Mouse (Mus musculus): ENCODE results near the gene Scd1.
"Not testable (repeated sequence)": the region's sequence is repeated elsewhere in the genome, so short reads cannot be mapped to it uniquely, and the experiment has no call there.

Scd1 gene

DNA sequence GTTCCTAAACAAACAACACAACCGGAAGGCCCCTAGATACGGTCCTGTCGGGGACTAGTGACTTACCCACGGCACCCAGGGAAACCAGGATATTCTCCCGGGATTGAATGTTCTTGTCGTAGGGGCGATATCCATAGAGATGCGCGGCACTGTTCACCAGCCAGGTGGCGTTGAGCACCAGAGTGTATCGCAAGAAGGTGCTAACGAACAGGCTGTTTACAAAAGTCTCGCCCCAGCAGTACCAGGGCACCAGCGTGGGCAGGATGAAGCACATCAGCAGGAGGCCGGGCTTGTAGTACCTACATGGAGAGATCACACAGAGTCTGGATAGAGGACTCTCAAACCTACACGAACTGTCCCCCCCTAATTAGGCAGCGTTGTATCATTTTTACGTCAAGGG, 7.6 kb downstream of the Scd1 start:
- in situ Hi-C loops (cut with MboI, MseI), result no loop called here

DNA sequence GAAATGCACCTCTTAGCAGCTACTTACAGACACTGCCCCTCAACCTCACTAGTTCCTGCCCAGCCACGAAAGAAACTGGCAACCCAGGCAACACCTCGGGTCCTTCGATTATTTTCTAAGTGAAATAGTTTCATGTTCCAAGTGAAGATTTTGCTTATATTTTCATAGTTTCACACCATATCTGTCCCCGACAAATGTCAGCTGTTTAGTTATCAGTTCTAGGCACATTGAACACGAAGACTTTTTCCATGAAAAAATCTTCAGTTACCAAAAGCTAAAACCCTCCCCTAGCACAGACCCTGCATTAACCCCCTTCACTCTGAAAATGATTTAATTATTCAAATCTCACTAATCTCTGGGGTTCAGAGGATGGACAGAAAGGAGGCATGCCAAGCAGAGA, 10.9 kb downstream of the Scd1 start:
- in situ Hi-C loops (cut with MboI, MseI), result no loop called here

DNA sequence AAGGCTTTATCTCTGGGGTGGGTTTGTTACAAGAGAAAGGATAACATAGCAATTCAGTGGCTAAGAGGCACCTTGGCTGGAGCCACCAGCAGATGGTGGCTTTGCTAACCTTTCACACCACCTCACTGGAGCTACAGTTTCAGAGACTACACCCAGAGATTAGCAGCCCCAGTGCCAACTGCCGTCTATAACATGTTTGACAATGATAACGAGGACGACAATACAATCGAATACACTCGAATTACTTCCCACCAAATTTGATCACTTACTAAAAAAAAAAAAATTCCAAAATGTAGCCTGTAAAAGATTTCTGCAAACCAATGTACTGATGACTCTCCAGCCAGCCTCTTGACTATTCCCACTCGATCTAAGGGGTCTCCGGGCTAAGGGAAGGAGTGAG, 12.7 kb downstream of the Scd1 start:
- in situ Hi-C loops (cut with MboI, MseI), result no loop called here

DNA sequence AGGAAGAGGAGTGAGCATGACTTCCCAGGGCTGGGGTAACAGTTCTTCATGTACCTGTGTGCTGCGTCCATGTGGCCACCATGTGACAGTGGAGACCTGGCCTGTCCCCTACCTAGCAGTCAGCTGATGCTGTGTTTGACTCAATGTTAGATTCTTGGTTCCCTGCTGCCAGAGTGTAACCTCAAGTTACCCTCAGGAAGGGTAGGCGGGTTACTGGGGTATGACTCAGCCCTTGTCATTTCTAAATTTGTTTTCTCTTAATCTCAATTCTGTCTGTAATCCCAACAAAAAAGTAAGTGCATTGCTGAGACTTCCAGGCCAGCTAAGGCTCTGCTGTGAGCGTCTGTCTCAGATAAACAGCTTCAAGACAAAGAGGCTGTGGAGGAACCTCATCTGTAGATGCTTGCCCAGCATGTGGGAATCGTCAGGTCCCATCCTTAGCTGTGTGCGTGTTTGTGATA, 13.7 kb downstream of the Scd1 start:
- in situ Hi-C loops (cut with MboI, MseI), result no loop called here

DNA sequence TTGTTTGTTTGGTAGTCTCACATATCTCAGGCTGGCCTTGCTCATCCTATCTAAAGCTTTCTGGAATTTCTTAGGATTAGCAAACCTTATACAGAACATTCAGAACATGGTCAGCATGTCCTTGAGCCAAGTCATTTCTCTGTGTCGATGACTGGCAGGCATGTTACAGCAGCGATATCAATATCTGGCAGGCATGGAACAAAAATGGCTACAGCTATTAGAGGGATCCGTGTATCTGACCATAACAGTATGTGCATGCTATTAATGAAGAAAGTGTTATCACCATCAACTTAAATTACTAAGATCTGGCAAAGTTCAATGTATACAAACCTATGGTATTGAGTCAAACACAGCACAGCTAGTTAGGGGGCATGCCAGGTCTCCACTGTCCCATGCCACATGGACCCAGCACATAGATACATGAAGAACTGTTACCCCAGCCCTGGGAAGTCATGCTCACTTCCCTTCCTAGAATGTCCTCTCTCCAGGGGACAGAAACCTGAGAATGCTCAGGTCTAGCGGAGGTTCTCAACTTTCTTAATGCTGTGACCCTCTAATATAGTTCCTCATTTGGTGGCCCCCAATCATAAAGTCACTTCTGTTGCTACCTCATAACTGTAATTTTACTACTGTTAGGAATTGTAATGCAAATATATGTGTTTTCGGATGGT, 15.2 kb downstream of the Scd1 start:
- in situ Hi-C loops (cut with MboI, MseI), result no loop called here

DNA sequence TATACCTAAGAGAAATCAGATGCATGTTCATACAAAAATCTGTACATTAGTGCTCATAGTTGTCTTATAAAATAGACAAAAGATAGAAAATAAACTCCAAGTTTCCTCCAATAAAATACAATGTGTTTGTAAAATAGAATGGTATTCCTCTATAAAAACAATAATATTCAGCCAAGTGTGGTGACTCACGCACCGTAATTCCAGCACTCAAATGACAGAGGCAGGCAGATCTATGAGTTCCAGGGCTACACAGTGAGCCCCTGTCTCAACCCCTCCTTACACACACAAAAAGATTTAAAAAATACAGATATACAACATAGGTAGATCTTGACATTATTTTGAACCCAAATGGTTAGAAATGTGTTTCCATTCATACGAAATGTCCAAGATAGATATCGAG, 15.8 kb downstream of the Scd1 start:
- in situ Hi-C loops (cut with MboI, MseI), result no loop called here

DNA sequence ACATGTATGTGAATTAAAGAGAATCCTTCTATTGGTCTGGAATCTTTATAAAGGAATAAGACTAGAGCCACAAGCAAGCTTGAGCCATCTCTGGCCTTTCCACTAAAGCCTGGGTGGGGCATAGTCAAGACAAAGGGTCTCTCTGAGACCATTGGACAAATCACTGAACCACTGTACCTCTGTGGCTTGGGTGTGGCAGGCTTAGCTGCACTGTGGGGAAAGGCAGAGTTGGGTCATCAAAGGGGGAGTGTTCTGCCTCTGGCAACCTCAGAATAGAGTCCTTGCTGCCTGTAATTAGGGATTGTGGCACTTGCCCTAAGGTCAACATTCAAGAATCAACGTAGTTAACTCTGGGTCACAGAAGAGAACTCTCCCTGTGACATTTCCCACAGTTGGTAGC, 18.2 kb downstream of the Scd1 start:
- in situ Hi-C loops (cut with MboI, MseI), result no loop called here

DNA sequence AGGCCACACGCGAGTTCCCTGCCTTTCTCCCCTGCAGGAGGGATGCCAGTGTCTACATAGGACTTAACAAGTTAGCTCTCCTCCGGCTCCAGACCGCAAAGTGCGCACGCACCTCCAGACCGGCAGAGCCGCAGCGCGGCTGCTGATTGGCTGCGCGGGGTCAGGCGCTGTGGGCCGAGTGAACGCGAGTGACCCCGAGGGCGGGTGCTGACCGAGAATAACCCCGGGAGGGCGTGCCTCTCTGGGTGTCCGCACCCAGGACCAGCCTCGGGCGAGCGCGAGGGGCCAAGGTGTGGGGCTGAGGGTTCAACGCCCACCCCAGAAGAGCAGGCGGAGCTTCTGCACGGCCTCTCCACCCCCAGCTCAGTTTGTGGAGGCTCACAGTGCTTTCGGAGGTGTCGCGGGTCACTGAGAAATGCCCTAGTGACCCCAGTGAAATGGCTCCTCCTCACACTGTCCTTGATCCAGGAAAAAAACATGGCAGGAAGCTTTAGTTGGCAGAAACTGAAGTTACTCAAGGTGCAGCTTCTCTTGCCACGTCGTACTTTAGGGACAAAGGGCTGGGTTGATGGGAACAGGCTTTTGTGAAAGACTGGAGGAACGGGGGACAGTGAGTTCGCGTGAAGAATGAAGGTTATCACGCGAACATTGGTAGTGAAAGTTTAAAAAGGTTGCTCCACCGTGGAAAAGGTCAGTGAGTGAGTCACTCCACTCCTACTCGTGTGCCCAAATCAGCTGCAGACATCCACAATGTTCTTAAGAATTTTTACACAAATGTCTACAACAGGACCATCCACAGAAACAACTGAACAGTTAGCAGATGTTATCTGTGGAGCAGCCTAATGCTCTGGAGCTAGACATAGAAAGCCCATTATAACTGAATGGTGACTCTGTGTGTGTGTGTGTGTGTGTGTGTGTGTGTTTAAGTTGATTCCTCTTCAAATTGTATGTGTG, 18.9 kb downstream of the Scd1 start:
- in situ Hi-C loops (cut with MboI, MseI), result no loop called here

DNA sequence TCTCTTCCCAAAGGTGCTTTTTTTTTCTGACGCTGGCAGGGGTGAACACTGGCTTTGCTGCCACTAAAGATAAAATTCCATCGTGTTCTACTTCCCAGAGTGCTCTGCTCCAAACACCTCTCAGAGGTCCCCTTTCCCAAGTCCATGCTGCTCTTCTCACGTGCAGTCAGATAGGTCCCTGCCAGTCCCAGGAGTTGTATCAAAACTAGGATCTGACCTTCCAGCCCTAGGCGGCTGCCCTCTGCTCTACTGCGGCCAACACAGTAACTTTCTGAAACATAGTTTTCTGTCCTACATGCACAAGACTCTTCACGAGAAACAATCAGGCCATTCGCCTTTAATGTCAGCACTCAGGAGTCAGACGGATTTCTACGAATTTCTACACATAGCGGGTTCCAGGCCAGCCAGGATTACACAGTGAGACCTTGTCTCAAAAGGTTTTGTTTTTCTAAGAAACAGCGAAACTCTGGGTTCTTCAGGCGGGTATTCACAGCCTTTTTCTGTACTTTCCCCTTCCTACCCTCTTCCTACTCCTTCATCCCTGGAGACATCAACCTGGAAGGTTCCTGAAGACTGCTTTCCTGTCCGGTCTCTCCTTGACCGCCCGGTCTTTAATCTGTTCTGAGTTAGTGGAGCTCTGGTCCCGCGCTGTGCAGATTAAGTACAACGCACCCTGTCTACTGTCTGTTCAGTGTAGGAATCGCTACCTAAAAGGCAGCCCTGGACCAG, 19.8 kb downstream of the Scd1 start:
- in situ Hi-C loops (cut with MboI, MseI), result no loop called here

DNA sequence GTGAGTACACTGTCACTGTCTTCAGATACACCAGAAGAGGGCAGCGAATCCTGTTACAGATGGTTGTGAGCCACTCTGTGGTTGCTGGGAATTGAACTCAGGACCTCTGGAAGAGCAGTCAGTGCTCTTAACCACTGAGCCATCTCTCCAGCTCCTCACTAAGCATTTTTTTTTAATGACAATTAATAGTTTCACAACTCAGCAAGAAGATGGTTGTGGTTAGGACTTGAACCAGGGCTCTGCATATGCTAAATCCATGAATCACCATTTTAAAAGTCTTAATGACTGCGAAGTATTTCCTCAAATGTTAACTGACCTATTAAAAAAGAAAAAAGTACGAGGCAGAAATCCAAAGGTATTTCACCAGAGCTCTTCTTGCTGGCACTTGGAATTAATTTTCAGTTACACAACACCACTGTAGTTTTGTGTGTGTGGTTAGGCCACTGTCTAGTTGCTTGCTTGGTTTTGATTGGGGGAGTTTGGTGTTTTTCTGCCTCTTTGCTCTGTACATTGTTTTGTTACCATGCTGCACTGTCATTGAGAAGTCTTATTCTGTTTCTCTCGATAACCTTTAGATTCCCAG, 20.5 kb downstream of the Scd1 start:
- in situ Hi-C loops (cut with MboI, MseI), result no loop called here

DNA sequence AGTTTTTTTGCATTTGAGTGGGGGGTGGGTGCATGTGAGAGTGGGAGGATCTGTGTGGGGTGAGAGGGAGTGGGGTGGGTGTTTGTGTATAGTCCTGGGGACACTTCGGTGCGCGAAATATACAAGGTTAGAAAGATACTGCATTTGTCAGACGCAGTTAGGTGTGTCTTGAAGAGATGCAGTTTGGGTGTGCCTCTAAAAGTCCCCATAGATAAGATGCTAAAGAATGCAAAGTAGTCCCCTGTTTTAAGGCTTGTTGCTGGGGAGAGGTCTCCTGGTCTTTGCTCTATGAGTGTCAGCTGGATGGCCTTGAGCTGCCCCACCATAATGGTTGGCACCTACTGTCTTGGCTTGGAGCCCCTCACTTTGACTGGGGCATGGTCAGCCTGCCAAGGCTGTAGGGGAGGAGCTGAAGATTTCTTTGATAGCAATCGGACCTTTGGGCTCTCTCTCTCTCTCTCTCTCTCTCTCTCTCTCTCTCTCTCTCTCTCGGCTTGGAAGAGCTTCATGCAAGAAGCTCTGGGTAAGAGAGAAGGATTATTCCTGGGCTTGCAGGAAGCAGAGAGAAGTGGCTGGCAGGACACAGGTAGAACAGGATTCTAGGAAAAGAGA, 21.7 kb downstream of the Scd1 start:
- in situ Hi-C loops (cut with MboI, MseI), result no loop called here

DNA sequence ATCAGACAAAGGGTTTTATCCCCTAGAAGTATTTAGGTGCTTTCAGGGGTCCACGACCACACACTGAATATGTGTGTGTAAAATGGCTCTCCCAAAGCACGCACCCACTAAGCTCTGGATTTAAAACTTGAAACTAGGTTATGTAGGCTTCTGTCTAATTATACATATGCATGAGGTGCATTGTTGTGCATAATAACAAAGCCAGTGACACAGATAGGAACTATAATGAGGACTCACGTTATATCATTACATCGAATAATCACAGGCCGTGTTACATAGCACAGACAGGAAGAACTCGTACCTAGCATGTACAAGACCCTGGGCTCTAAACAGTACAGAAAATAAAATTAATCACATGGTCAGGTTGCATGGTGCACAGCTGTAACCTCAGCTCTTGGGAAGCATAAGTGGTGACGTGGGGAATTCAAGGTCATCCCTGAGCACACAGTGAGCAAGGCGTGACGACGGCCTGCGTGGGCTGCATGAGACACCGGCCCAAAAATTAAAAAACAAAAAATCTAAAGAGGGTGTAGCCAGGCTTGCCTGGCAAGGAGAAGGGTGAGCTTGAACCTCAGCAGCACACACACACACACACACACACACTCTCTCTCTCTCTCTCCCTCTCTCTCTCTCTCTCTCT, 24.9 kb downstream of the Scd1 start:
- in situ Hi-C loops (cut with MboI, MseI), result no loop called here

DNA sequence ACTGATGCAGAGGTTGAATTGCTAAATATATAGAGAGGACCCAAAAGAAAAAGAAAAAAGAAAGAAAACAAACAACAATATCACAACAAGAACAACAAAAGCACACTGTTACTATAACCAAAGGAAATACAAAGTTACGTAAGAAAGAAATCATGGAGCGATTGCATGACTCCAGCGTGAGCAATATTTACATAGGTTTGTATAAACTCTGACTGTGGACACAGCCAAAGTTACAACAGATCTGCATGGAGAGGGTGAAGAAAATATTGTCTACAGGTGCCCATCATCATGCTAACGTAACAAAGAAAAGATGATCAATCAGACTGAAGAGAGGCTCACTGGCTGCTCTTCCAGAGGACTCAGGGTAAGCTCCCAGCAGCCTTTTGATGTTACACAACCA, 27.6 kb downstream of the Scd1 start:
- in situ Hi-C loops (cut with MboI, MseI), result no loop called here

DNA sequence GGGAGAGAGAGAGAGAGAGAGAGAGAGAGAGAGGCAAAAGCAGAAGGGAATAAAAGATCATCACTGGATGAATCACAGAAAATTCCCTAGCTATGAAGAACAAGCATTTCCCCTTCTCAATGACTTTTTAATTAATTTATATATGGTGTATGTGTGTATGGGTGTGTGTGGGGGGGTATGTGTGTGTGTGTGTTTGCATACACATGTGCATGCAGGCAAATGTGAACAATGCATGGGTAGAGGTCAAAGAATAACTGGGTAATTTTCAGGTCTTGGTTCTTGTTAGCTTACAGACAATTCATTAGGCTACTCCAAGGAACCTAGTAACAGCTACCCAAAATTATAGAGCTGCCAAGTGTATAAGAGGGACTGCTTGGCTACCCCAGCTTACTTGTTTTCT, 28.6 kb downstream of the Scd1 start:
- in situ Hi-C loops (cut with MboI, MseI), result no loop called here

DNA sequence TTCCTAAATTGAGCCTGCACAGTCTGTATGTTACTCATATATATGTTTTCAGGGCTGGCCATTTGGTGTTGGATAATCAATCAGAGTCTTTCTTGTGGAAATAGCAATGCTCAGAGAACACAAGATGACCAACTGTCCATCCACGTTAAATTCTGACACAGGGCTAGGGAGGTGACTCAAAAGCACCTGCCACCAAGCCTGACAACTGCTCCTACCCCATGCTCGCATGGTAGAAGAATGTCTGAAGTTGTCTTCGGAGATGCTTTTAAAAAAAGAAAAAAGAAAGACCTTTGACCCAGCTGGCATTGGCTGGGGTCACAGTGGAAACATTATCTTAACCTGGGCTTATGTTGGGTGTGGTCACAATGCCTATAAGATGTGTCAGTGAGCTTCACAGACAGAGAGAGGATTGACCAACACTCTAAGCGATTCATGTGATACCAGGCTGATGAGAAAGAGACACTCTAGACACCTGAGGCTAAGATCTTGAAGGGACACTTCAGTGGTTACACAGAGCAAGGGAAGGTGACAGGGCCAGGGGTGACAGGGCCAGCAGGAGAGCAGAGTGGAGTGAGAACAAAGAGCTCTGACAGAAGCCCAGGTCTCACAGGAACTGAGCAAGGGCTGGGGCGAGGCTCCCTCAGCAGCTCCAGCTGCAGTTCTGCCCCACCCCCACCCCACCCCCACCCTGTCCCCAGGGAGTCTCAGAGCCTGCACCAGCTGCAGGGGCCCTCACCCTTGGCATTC, 29.9 kb downstream of the Scd1 start:
- in situ Hi-C loops (cut with MboI, MseI), result no loop called here

DNA sequence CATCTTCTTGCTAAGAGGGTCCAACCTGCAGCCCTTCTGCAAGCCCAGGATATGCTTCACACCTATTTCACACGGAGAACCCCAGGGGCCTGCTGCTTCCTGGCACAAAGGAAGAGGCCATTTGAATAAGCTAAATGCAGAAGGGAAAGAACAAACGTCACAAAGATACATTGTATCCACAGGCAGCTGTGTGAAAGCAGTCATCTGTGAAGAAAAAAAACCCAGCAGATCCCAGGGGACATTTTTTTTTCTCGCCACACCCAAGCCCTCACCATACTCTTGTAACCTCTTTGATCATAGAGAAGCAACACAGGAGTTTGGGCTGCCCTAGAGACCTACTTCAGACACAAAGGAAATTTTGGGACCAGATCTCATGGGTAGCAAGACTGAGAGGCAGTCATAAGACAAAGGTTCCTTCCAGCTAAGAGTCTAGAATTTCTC, 31.1 kb downstream of the Scd1 start:
- in situ Hi-C loops (cut with MboI, MseI), result no loop called here

DNA sequence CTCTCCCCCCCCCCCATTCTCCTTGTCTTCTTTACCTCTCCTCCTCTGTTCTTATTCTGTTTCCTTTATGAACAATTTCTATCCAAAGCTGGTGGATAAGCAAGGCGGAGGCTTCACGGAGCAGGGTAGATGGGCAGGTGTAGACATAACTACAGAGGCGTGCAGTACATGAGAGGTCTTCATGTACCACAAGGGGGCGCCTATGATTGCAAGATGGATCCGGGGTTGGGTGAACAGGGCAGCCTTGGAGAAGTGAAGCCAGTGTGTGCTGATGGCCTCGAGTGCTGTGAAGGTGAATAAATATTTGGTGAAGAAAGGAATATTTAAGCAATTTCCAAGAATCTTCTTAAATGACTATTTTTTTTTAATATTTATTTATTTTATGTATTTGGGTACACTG, 34.7 kb downstream of the Scd1 start:
- in situ Hi-C loops (cut with MboI, MseI), result loop anchor here (5.0 kb wide), 1 partner anchor 44 kb away; no protein-coding TSS in a partner anchor

DNA sequence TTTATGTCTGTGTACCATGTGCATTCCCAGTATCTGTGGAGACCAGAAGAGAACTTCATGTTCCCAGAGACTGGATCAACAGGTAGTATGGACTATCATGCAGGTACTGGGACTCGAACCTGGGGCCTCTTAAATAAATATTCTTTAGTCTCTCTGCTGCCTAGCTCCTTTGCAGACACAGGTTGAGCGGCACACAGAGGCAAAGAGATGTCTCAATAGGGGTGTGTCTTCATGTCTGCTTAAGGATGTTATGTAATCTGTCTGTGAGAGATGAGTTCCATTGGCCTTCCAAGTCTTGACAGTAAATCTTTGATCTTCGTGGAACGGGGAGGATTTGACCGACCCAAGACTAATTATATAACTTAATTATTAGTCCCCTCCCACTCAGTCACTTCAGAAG, 37.4 kb downstream of the Scd1 start:
- in situ Hi-C loops (cut with MboI, MseI), result loop anchor here (5.0 kb wide), 1 partner anchor 47 kb away; no protein-coding TSS in a partner anchor

DNA sequence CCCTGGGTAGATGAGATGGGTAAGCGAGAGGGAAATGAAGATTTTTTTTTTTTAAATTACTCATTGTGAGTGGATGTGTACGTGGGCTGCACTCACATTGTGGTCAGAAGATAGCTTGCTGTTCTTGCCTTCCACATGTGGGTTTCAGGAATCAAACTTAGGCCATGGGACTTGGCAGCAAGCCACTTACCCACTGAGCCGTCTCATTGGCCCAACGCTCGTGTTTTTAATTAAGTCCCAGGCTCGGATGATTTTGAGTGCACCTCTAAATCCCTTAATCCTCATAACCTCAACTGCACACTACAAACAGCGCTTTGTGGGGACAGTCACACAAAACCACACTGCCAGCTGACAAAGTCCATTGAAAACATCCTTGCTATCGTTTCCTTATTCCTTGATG, 38.3 kb downstream of the Scd1 start:
- in situ Hi-C loops (cut with MboI, MseI), result no loop called here

DNA sequence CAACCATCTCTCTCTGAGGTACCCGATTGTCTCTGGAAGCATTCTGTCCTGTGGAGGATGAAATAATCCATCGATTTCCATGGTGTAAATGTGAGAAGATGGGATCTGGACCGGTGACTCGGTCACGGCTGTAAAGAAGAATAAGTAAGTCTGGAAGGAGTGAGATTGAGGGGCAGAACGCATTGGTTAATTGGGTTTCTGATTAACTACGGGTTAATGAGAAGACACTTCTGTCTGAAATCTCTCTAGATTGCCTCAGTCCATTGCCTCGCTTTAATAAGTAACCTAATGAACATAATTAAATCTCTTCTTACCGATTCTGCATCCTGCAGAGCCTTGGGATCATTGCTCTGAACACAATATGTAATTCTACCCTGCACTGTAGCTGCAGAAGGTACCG, 40.6 kb downstream of the Scd1 start:
- in situ Hi-C loops (cut with MboI, MseI), result not testable (repeated sequence)
